Mouse (Mus musculus): ENCODE data around the gene Osgepl1. TPM values are rescaled to one million over a fixed set of nuclear protein-coding genes. Genes with fewer than 3 reads are reported as not detected.

Osgepl1 gene
- polyA plus RNA-seq, 1 experiment from 2014 or later: 17.7 TPM

Other genes starting within 250 kb of the Osgepl1 start
- gene 1700019A02Rik, start 126.0 kb upstream of the Osgepl1 start, polyA plus RNA-seq (2015; fragmentation: Nextera tagmentation; extraction: Ambion mirVana): not detected in 2 replicates
- gene Pms1, start 16.6 kb upstream of the Osgepl1 start, polyA plus RNA-seq (2015; fragmentation: Nextera tagmentation; extraction: Ambion mirVana): 9.3 and 11.8 TPM in 2 replicates
- gene Ormdl1, start 16.5 kb upstream of the Osgepl1 start, polyA plus RNA-seq (2015; fragmentation: Nextera tagmentation; extraction: Ambion mirVana): 63.7 and 67.4 TPM in 2 replicates
- gene Gm28778, start 16.5 kb upstream of the Osgepl1 start, polyA plus RNA-seq (2015; fragmentation: Nextera tagmentation; extraction: Ambion mirVana): not detected in 2 replicates
- gene Asdurf, start 39.0 kb downstream of the Osgepl1 start, polyA plus RNA-seq (2015; fragmentation: Nextera tagmentation; extraction: Ambion mirVana): 11.4 TPM in 1 of 2 replicates, not detected in the other
- gene Gm28551, start 39.0 kb downstream of the Osgepl1 start, polyA plus RNA-seq (2015; fragmentation: Nextera tagmentation; extraction: Ambion mirVana): 2.4 and 2.5 TPM in 2 replicates
- gene Asnsd1, start 39.1 kb downstream of the Osgepl1 start, polyA plus RNA-seq (2015; fragmentation: Nextera tagmentation; extraction: Ambion mirVana): 52.5 and 56.4 TPM in 2 replicates